Mouse (Mus musculus) midbrain, embryonic 14.5 days (tissue): Measurements from ENCODE around the gene Osbpl5. TPM values are rescaled to one million over a fixed set of nuclear protein-coding genes. Genes with fewer than 3 reads are reported as not detected.

Source experiments
- ATAC-seq: fragments of 200-750 bp; cut with Nextera tagmentation; 2 replicates; pipeline ENCODE4 v1.8.0; 2017; ENCODE audit warnings: moderate number of reproducible peaks, moderate library complexity; ENCODE audit not compliant: low FRiP score, low TSS enrichment
- DNase-seq: peaks from one replicate; pipeline ENCODE4 v3.0.0-alpha.2; 2015
- H3K27ac ChIP-seq: fragments of 300-500 bp; sonication (generic); replicated peaks from 2 replicates; pipeline ENCODE4 v1.5.1; 2014; ENCODE audit warnings: mild to moderate bottlenecking, low read depth, low read length, moderate library complexity
- H3K27me3 ChIP-seq: fragments of 300-500 bp; sonication (generic); 2 replicates; pipeline ENCODE4 v1.6.1; 2014; ENCODE audit warnings: low read length, control low read depth, mixed read lengths; ENCODE audit not compliant: control insufficient read depth, insufficient read depth
- H3K36me3 ChIP-seq: fragments of 300-500 bp; sonication (generic); 2 replicates; pipeline ENCODE4 v1.6.1; 2014; ENCODE audit warnings: low read length, control low read depth; ENCODE audit not compliant: control insufficient read depth, insufficient read depth
- H3K4me1 ChIP-seq: fragments of 300-500 bp; sonication (generic); 2 replicates; pipeline ENCODE4 v1.6.1; 2014; ENCODE audit warnings: mild to moderate bottlenecking, antibody characterized with exemption, low read length, control low read depth; ENCODE audit not compliant: control insufficient read depth, insufficient read depth
- H3K4me2 ChIP-seq: fragments of 300-500 bp; sonication (generic); 2 replicates; pipeline ENCODE4 v1.6.1; 2014; ENCODE audit warnings: mild to moderate bottlenecking, low read length, moderate library complexity
- H3K4me3 ChIP-seq: fragments of 300-500 bp; sonication (generic); replicated peaks from 2 replicates; pipeline ENCODE4 v1.5.1; 2014; ENCODE audit warnings: low read depth, low read length
- H3K9ac ChIP-seq: fragments of 300-500 bp; sonication (generic); replicated peaks from 2 replicates; pipeline ENCODE4 v1.6.1; 2014; ENCODE audit warnings: mild to moderate bottlenecking, low read length, moderate library complexity
- H3K9me3 ChIP-seq: fragments of 300-500 bp; sonication (generic); 2 replicates; pipeline ENCODE4 v1.6.1; 2016; ENCODE audit warnings: low read length, control low read depth, mixed read lengths; ENCODE audit not compliant: control insufficient read depth
- WGBS: fragments of 180-500 bp; shearing (Covaris S2); extraction: QIAGEN DNeasy Blood & Tissue Kit; methylation state at CpG from one replicate; pipeline ENCODE4 v1.1.7; 2014; 5-methylcytosine and 5-hydroxymethylcytosine counted together
- polyA plus RNA-seq: library from polyadenylated mRNA; unstranded; fragments of >200 nt; fragmentation: Nextera tagmentation; extraction: Ambion mirVana; gene quantifications from 2 replicates; pipeline ENCODE4 v1.2.1, GENCODE M21; 2014

The Osbpl5 gene
- polyA plus RNA-seq, 1 experiment from 2014 or later: 30.1 TPM

DNA sequence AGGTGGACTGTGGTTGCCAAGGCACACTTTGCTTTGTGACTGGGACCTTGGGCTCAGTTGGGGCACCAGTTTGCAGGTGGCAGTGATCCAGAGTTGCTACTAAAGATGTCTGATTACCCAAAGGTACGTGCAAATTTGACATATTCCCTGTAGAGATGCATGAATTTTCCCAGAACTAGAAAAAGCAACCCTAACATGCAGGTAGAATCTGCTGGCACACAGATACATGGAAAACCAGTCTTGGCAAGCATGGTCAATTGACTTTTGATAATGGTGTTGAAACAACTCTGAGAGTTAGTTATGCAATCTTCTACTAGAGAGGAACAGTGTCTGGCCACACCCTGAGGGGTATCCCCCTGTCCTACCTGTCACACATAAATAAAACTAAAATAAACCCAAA lies 5.4 kb downstream of the Osbpl5 start:
- H3K27ac ChIP-seq: no peak overlapping the region
- no peak overlapping the region for H3K9ac ChIP-seq
- no peak overlapping the region for H3K4me3 ChIP-seq
- ATAC-seq: no peak
- WGBS: 73% methylated on average over 1 of the region's 1 CpGs
- no peak for DNase-seq
- peaks cover 12% of the 10 kb centered on the region for H3K27me3 ChIP-seq
- H3K4me2 ChIP-seq: no peak overlapping the region
- no peaks in the 10 kb centered on the region for H3K9me3 ChIP-seq
- peaks cover 3% of the 10 kb centered on the region for H3K4me1 ChIP-seq
- no peaks in the 10 kb centered on the region for H3K36me3 ChIP-seq

GRCm38 (mm10) chr7:143749045-143749444 lies 7.7 kb downstream of the Osbpl5 start:
- no peaks in the 10 kb centered on the region for H3K36me3 ChIP-seq
- no peaks in the 10 kb centered on the region; the same call in 1 of the 2 replicates for H3K4me1 ChIP-seq
- H3K4me2 ChIP-seq: no peak overlapping the region; the same call in 1 of the 2 replicates
- H3K27me3 ChIP-seq: no peaks in the 10 kb centered on the region
- no peak for DNase-seq
- no peaks in the 10 kb centered on the region for H3K9me3 ChIP-seq
- 68% methylated on average over 3 of the region's 3 CpGs for WGBS
- H3K27ac ChIP-seq: no peak overlapping the region
- no peak overlapping the region for H3K4me3 ChIP-seq
- no peak for ATAC-seq
- H3K9ac ChIP-seq: no peak overlapping the region

GRCm38 (mm10) chr7:143748041-143748868 lies 8.5 kb downstream of the Osbpl5 start:
- no peaks in the 10 kb centered on the region; the same call in 1 of the 2 replicates for H3K4me1 ChIP-seq
- H3K9ac ChIP-seq: peak overlapping the region; percentile 39; the same call in 1 of the 2 replicates
- DNase-seq (peak; percentile 94), ATAC-seq (peak; percentile 86)
- H3K9me3 ChIP-seq: no peaks in the 10 kb centered on the region
- peak overlapping the region; percentile 52 for H3K27ac ChIP-seq
- 0 out of 2 replicates have a peak overlapping the region, but pooled peaks have one; percentile 5 for H3K4me3 ChIP-seq
- H3K4me2 ChIP-seq: peak overlapping the region; percentile 48
- H3K27me3 ChIP-seq: no peaks in the 10 kb centered on the region
- no peaks in the 10 kb centered on the region for H3K36me3 ChIP-seq
- 4% methylated on average over 16 of the region's 16 CpGs for WGBS

GRCm38 (mm10) chr7:143740653-143741052 lies 16.1 kb downstream of the Osbpl5 start:
- H3K9ac ChIP-seq: peak overlapping the region; percentile 94
- H3K9me3 ChIP-seq: no peaks in the 10 kb centered on the region
- no peaks in the 10 kb centered on the region for H3K36me3 ChIP-seq
- H3K4me3 ChIP-seq: peak overlapping the region; percentile 83
- WGBS: 25% methylated on average over 2 of the region's 2 CpGs
- peak; percentile 20 for DNase-seq
- H3K4me1 ChIP-seq: peaks cover 26% of the 10 kb centered on the region
- no peaks in the 10 kb centered on the region for H3K27me3 ChIP-seq
- H3K4me2 ChIP-seq: peak overlapping the region; percentile 79
- H3K27ac ChIP-seq: peak overlapping the region; percentile 72
- peak; percentile 32; the same call in 1 of the 2 replicates for ATAC-seq

DNA sequence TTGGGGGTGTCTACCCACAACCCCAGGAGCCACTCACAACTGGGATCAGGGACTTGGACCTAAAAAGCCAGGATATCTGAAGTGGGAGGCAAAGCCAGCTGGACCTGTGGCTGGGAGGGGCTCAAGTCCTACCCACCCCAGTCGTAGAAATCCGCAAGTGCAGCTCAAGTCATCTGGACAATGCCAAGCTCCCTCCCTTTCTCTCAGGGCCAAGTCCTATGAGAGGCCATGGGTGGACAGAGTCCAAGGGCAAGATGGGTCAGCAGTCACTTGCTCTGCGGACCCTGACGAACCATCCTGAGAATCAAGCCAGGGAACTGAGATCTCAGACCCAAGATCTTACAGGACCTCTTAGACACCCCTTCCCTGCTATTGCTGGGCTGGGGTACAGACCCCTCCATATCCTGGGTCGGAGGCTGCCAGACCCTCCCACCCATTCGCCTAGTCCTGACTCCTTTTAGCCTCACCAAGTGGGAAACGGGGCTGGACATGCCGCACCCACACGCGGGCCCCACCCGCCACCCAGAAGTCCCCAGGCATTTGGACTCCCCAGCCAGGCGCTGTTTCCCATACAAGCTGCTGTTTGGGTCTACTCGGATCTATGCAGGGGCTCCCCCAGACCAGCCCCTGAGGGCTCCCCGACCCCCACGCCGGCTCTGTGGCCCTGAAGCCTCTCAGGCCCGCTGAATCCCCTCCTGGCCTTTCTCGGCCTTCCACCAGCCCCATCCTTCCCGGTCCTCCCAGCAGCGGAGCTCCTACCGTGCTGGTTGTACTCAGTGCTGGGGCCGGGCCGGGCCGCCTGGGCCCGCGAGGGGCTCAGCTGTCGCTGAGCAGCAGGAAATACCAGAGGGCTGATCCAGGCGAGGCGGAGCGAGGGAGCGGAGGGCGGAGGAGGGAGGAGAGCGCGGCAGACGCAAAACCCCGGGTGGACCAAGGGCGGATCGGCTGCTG lies 17.0 kb downstream of the Osbpl5 start:
- H3K9me3 ChIP-seq: no peaks in the 10 kb centered on the region

DNA sequence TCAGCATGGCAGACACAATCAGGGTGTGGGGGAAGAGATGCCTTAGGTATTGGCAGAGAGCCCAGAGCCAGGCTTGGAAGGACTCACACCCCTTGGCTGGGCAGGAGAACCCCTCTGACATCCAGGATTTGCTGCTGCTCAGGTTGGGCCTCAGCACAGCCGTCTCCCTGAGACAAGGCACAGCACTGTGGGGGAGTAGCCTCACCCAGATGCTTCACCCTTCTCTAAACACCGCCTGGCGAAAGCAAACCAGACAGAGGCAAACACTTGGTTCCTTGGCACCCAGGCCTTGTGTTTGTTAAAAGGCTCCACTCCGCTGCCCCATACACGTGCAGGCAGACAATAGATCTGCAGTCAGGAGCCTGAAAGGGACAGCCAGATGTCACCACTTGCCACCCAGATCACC lies 18.2 kb downstream of the Osbpl5 start:
- Histone ChIP-seq H3K4me3 (peak overlapping the region; percentile 83), H3K27ac (peak overlapping the region; percentile 67), H3K36me3 (no peaks in the 10 kb centered on the region), H3K4me1 (peaks cover 26% of the 10 kb centered on the region), H3K27me3 (no peaks in the 10 kb centered on the region), H3K4me2 (peak overlapping the region; percentile 79), H3K9ac (peak overlapping the region; percentile 94), H3K9me3 (no peaks in the 10 kb centered on the region)
- ATAC-seq: no peak
- DNase-seq: peak; percentile 56
- 24% methylated on average over 5 of the region's 5 CpGs for WGBS

More for the DNA sequence above, 17.0 kb downstream of the Osbpl5 start:
- Histone ChIP-seq H3K27me3 (no peaks in the 10 kb centered on the region), H3K27ac (peak overlapping the region; percentile 72), H3K9ac (peak overlapping the region; percentile 94), H3K36me3 (no peaks in the 10 kb centered on the region), H3K4me1 (peaks cover 26% of the 10 kb centered on the region), H3K4me2 (peak overlapping the region; percentile 79), H3K4me3 (peak overlapping the region; percentile 83)
- 4% methylated on average over 38 of the region's 38 CpGs for WGBS
- ATAC-seq (peak; percentile 88), DNase-seq (peak; percentile 89)

- Histone ChIP-seq H3K9ac (peak overlapping the region; percentile 94), H3K36me3 (no peaks in the 10 kb centered on the region), H3K4me1 (peaks cover 26% of the 10 kb centered on the region), H3K4me2 (peak overlapping the region; percentile 79), H3K4me3 (peak overlapping the region; percentile 83), H3K27me3 (no peaks in the 10 kb centered on the region), H3K9me3 (no peaks in the 10 kb centered on the region), H3K27ac (peak overlapping the region; percentile 67)
- ATAC-seq (no peak), DNase-seq (no peak)
- 68% methylated on average over 6 of the region's 6 CpGs for WGBS
Measured at GRCm38 (mm10) chr7:143738194-143738593, 18.6 kb downstream of the Osbpl5 start.

- no peak for DNase-seq
- Histone ChIP-seq H3K36me3 (no peaks in the 10 kb centered on the region), H3K9ac (no peak overlapping the region), H3K4me1 (peaks cover 13% of the 10 kb centered on the region), H3K27ac (no peak overlapping the region), H3K4me2 (no peak overlapping the region), H3K9me3 (no peaks in the 10 kb centered on the region), H3K4me3 (no peak overlapping the region), H3K27me3 (no peaks in the 10 kb centered on the region)
- no peak for ATAC-seq
- 87% methylated on average over 4 of the region's 4 CpGs for WGBS
Measured at GRCm38 (mm10) chr7:143733746-143734145, 23.0 kb downstream of the Osbpl5 start.
